Mouse (Mus musculus) frontal cortex, adult 2 months (tissue): ENCODE results near the gene Rad9a. TPM values are rescaled to one million over a fixed set of nuclear protein-coding genes. Genes with fewer than 3 reads are reported as not detected.

Experiments
- DNase-seq, 2 experiments: peaks; one replicate each; pipeline ENCODE4 v3.0.0; 2022; ENCODE audit warnings: low spot score in 1 of 2; ENCODE audit errors: extremely low spot score in 1 of 2
- polyA plus RNA-seq: library from polyadenylated mRNA; depleted of rRNA; stranded (reverse); fragments of >200 nt; gene quantifications from 2 replicates; pipeline ENCODE4 v1.2.3, GENCODE M21; 2012

Rad9a gene
- polyA plus RNA-seq, 1 experiment, result 19.3 TPM

- DNase-seq, result no peak
These were observed 17.3 kb upstream of the Rad9a start for GRCm38 (mm10) chr19:4218784-4219183.

GRCm38 (mm10) chr19:4218293-4218692 lies 16.8 kb upstream of the Rad9a start:
- no peak for DNase-seq

GRCm38 (mm10) chr19:4217855-4218254 lies 16.4 kb upstream of the Rad9a start:
- no peak for DNase-seq

- DNase-seq, result no peak
These were observed 15.7 kb upstream of the Rad9a start for GRCm38 (mm10) chr19:4217140-4217539.

- peak in 1 of 2 experiments; percentile 54 for DNase-seq
These were observed 14.7 kb upstream of the Rad9a start for GRCm38 (mm10) chr19:4216041-4216685.

- DNase-seq, result no peak
These were observed 14.0 kb upstream of the Rad9a start for GRCm38 (mm10) chr19:4215451-4215840.

GRCm38 (mm10) chr19:4214771-4215450 lies 13.4 kb upstream of the Rad9a start:
- no peak for DNase-seq

- no peak for DNase-seq
These were observed 12.8 kb upstream of the Rad9a start, which contains the start of the genes Clcf1 and AC109138.7 for GRCm38 (mm10) chr19:4214071-4214770. Clcf1 (plus strand) TSS chr19:4214238. AC109138.7 (plus strand) TSS chr19:4214357.

GRCm38 (mm10) chr19:4213524-4213974 lies 12.1 kb upstream of the Rad9a start:
- no peak for DNase-seq

GRCm38 (mm10) chr19:4211891-4212588 lies 10.6 kb upstream of the Rad9a start:
- no peak for DNase-seq

GRCm38 (mm10) chr19:4208563-4208962 lies 7.1 kb upstream of the Rad9a start:
- no peak for DNase-seq

GRCm38 (mm10) chr19:4206971-4207370 lies 5.5 kb upstream of the Rad9a start:
- peak in 1 of 2 experiments; percentile 75 for DNase-seq

- no peak for DNase-seq
These were observed 3.4 kb upstream of the Rad9a start for GRCm38 (mm10) chr19:4204889-4205288.

- peak in 1 of 2 experiments; percentile 49 for DNase-seq
These were observed 2.3 kb upstream of the Rad9a start for GRCm38 (mm10) chr19:4203604-4204326.

GRCm38 (mm10) chr19:4203148-4203547 lies 1.7 kb upstream of the Rad9a start:
- DNase-seq, result no peak

- no peak for DNase-seq
These were observed 687 bp upstream of the Rad9a start for GRCm38 (mm10) chr19:4202149-4202548.

GRCm38 (mm10) chr19:4197180-4197579 lies 4.3 kb downstream of the Rad9a start:
- no peak for DNase-seq

GRCm38 (mm10) chr19:4196548-4196947 lies 4.9 kb downstream of the Rad9a start:
- DNase-seq, result no peak

GRCm38 (mm10) chr19:4196048-4196447 lies 5.4 kb downstream of the Rad9a start:
- no peak for DNase-seq
